Mouse (Mus musculus): ENCODE measurements around the gene Tmem217. TPM values are rescaled to one million over a fixed set of nuclear protein-coding genes. Genes with fewer than 3 reads are reported as not detected.
"Not testable (repeated sequence)": the region's sequence is repeated elsewhere in the genome, so short reads cannot be mapped to it uniquely, and the experiment has no call there.

The Tmem217 gene
- polyA plus RNA-seq, 1 experiment from 2014 or later, result not detected

DNA sequence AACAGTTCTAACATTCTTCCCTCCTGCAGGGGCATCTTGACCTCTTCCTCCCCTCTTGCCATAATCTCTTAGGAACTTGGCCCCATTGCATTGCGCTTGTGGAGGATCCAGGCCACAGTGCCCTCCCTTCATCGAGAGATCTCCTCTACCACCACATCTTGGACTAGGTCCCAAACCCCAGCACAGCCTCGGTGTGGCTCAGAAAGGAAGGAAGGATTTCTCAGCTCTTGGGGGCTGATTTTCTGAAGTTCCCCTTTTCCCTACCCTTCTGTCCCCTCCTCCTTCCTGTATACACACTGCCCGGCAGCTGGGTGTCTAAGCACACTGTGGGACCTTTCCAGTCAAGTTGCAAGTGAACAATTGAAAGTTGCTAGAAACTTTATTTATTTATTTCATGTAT, 54.2 kb downstream of the Tmem217 start:
- 51% methylated on average over 4 of the region's 4 CpGs for whole genome bisulfite sequencing
- no peaks in the 10 kb centered on the region for H3K9me3 ChIP-seq (ENCODE audit: control insufficient read depth)
- H3K4me2 ChIP-seq (replicated peaks; ENCODE audit: low read depth), result no peak overlapping the region
- no peak overlapping the region for H3K4me3 ChIP-seq (ENCODE audit: low read depth, low read length)
- H3K4me1 ChIP-seq (replicated peaks; ENCODE audit: control insufficient read depth, insufficient read depth, low read length), result 0 out of 2 replicates have a peak, but pooled peaks cover 4% of the 10 kb centered on the region
- no peak for TF ChIP-seq CTCF (IDR thresholded peaks at IDR 0.05; ENCODE audit: low read depth)
- H3K9ac ChIP-seq (ENCODE audit: low read depth, low read length), result no peak overlapping the region
- no peak for ATAC-seq
- H3K27ac ChIP-seq (ENCODE audit: low read depth, low read length), result no peak overlapping the region
- peaks cover 19% of the 10 kb centered on the region for H3K36me3 ChIP-seq (ENCODE audit: control insufficient read depth, insufficient read depth)
- no peaks in the 10 kb centered on the region for H3K27me3 ChIP-seq (replicated peaks; ENCODE audit: control insufficient read depth, insufficient read depth, low read length)

DNA sequence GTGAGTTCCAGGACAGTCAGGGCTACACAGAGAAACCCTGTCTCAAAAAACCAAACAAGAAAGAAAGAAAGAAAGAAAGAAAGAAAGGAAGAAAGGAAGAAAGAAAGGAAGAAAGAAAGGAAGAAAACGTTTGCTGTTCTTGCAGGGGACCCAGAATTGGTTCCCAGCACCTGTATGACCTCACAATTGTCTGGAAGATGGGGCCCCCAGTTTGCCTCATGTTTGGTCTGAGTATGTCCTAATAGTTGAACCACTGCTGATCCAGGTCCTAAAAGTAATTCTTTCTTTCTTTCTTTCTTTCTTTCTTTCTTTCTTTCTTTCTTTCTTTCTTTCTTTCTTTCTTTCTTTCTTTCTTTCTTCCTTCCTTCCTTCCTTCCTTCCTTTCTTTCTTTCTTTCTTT, 54.7 kb downstream of the Tmem217 start:
- H3K9me3 ChIP-seq (ENCODE audit: control insufficient read depth); H3K9ac ChIP-seq (ENCODE audit: low read depth, low read length); ATAC-seq; H3K4me3 ChIP-seq (ENCODE audit: low read depth, low read length); H3K27me3 ChIP-seq (replicated peaks; ENCODE audit: control insufficient read depth, insufficient read depth, low read length); H3K4me2 ChIP-seq (replicated peaks; ENCODE audit: low read depth); H3K4me1 ChIP-seq (replicated peaks; ENCODE audit: control insufficient read depth, insufficient read depth, low read length); H3K27ac ChIP-seq (ENCODE audit: low read depth, low read length): not testable (repeated sequence)
- 64% methylated on average over 1 of the region's 1 CpGs for WGBS
- H3K36me3 ChIP-seq (ENCODE audit: control insufficient read depth, insufficient read depth), result peaks cover 19% of the 10 kb centered on the region

DNA sequence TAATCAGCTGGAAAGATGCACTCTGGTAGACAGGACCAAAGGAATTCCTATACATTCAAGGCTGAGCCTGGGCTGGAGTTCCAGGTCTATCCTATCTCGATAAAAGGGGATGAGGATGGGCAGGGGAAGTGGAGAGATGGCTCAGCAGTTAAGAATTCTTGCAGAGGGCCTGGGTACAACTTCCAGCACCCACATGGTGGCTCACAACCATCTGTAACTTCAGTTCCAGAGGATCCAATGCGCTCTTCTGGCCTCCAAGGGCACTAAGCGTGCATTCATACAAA, 55.2 kb downstream of the Tmem217 start:
- Histone ChIP-seq H3K36me3 (ENCODE audit: control insufficient read depth, insufficient read depth) (peaks cover 19% of the 10 kb centered on the region), H3K27me3 (replicated peaks; ENCODE audit: control insufficient read depth, insufficient read depth, low read length) (no peaks in the 10 kb centered on the region), H3K4me1 (replicated peaks; ENCODE audit: control insufficient read depth, insufficient read depth, low read length) (0 out of 2 replicates have a peak, but pooled peaks cover 5% of the 10 kb centered on the region), H3K27ac (ENCODE audit: low read depth, low read length) (no peak overlapping the region), H3K4me2 (replicated peaks; ENCODE audit: low read depth) (no peak overlapping the region), H3K9ac (ENCODE audit: low read depth, low read length) (no peak overlapping the region), H3K4me3 (ENCODE audit: low read depth, low read length) (no peak overlapping the region), H3K9me3 (ENCODE audit: control insufficient read depth) (no peaks in the 10 kb centered on the region)
- 90% methylated on average over 3 of the region's 3 CpGs for WGBS
- ATAC-seq, result no peak
- TF ChIP-seq CTCF (IDR thresholded peaks at IDR 0.05; ENCODE audit: low read depth), result no peak

DNA sequence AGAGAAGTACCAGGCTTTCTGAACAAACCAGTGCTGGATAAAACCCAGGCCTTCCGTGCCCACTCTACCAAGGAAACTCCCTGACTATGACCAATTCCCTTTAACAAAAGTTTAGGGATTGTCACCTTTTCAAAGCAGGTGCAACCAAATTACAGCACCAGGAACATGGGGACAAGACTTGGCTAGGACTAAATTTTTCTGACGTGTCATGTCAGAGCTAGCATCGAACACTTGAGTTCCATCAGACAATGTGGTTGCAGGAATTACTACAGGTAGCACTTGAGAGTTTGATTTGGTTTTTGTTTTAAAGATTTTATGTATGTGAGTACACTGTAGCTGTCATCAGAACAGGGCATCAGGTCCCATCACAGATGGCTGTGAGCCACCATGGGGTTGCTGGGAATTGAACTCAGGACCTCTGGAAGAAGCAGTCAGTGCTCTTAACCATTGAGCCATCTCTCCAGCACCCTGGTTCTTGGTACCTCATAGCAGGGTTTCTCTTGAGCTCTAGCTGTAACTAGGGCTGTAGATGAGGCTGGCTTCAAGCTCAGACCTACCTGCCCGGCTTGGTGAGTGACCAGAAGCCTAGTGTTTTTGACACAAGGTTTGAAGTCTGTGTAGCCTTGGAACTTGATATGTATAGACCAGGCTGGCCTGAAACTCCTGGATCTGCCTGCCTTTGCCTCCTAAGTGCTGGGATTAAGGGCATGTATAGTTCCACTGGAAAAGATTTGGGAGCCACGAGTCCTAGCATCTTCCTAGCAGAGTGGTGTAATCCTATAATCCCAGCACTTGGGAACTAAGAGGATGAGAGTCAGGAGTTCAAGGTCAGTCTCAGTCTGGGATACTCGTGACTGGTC, 55.7 kb downstream of the Tmem217 start:
- H3K27ac ChIP-seq (ENCODE audit: low read depth, low read length), result no peak overlapping the region
- 0 out of 2 replicates have a peak, but pooled peaks cover 5% of the 10 kb centered on the region for H3K4me1 ChIP-seq (replicated peaks; ENCODE audit: control insufficient read depth, insufficient read depth, low read length)
- peaks cover 19% of the 10 kb centered on the region for H3K36me3 ChIP-seq (ENCODE audit: control insufficient read depth, insufficient read depth)
- H3K27me3 ChIP-seq (replicated peaks; ENCODE audit: control insufficient read depth, insufficient read depth, low read length), result no peaks in the 10 kb centered on the region
- WGBS, result 75% methylated on average over 6 of the region's 6 CpGs
- H3K4me2 ChIP-seq (replicated peaks; ENCODE audit: low read depth), result no peak overlapping the region
- no peaks in the 10 kb centered on the region for H3K9me3 ChIP-seq (ENCODE audit: control insufficient read depth)
- no peak for ATAC-seq
- no peak for TF ChIP-seq CTCF (IDR thresholded peaks at IDR 0.05; ENCODE audit: low read depth)
- no peak overlapping the region for H3K9ac ChIP-seq (ENCODE audit: low read depth, low read length)
- H3K4me3 ChIP-seq (ENCODE audit: low read depth, low read length), result no peak overlapping the region

DNA sequence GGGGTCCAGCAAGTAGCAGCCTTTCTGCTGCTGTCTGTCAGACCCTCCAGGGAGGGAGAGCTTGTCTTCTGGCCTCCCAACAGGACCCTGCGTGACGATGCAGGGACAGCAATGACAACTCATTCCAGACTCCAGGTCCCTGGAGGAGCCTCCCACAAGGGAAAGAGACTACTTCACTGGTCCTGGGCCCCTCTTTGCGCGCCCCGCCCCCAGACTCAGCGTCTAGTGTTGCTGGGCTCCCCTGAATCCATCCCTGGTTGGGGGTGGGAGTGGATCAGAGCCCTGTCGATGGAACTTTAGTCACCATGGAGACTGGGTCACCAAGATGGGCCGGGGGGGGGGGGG, 57.5 kb downstream of the Tmem217 start:
- no peak overlapping the region for H3K4me2 ChIP-seq (replicated peaks; ENCODE audit: low read depth)
- no peak for TF ChIP-seq CTCF (IDR thresholded peaks at IDR 0.05; ENCODE audit: low read depth)
- ATAC-seq, result no peak
- no peak overlapping the region for H3K9ac ChIP-seq (ENCODE audit: low read depth, low read length)
- no peaks in the 10 kb centered on the region for H3K9me3 ChIP-seq (ENCODE audit: control insufficient read depth)
- H3K4me3 ChIP-seq (ENCODE audit: low read depth, low read length), result no peak overlapping the region
- no peak overlapping the region for H3K27ac ChIP-seq (ENCODE audit: low read depth, low read length)
- 85% methylated on average over 7 of the region's 8 CpGs for WGBS
- 0 out of 2 replicates have a peak, but pooled peaks cover 5% of the 10 kb centered on the region for H3K4me1 ChIP-seq (replicated peaks; ENCODE audit: control insufficient read depth, insufficient read depth, low read length)
- no peaks in the 10 kb centered on the region for H3K27me3 ChIP-seq (replicated peaks; ENCODE audit: control insufficient read depth, insufficient read depth, low read length)
- peaks cover 19% of the 10 kb centered on the region for H3K36me3 ChIP-seq (ENCODE audit: control insufficient read depth, insufficient read depth)

DNA sequence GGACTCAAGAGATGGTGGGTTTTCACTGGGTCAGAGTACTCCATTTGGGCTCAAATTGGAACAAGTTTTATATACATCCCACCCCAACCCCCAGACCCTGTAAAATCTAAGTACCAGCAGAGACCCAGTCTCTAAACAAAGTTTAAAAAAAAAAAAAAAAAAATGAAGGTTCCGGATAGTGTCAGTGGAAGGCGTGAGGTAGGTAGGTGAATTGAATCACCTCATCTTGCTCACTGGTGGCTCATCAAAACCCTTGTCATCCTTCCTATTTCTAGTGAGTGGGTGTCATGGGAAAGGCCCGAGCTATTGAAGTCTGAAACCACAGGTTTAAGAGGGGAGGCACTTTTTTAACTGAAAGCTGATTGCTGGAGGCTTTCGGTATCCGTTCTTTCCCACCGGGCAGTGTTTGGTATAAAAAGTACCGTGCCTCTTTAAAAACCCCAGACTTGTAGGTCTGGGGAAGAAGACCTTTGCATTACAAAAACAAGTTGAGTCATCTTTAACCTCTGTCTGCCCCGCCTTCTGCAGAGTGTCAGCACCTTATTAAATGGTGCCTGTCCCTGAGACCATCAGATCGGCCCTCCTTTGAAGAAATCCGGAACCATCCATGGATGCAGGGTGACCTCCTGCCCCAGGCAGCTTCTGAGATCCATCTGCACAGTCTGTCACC, 58.0 kb downstream of the Tmem217 start:
- no peak for TF ChIP-seq CTCF (IDR thresholded peaks at IDR 0.05; ENCODE audit: low read depth)
- peaks cover 8% of the 10 kb centered on the region; the same call in 1 of the 2 replicates for H3K4me1 ChIP-seq (replicated peaks; ENCODE audit: control insufficient read depth, insufficient read depth, low read length)
- no peaks in the 10 kb centered on the region for H3K9me3 ChIP-seq (ENCODE audit: control insufficient read depth)
- no peak overlapping the region for H3K4me3 ChIP-seq (ENCODE audit: low read depth, low read length)
- no peak overlapping the region for H3K4me2 ChIP-seq (replicated peaks; ENCODE audit: low read depth)
- no peaks in the 10 kb centered on the region for H3K27me3 ChIP-seq (replicated peaks; ENCODE audit: control insufficient read depth, insufficient read depth, low read length)
- no peak overlapping the region for H3K9ac ChIP-seq (ENCODE audit: low read depth, low read length)
- ATAC-seq, result no peak
- H3K36me3 ChIP-seq (ENCODE audit: control insufficient read depth, insufficient read depth), result peaks cover 19% of the 10 kb centered on the region
- no peak overlapping the region for H3K27ac ChIP-seq (ENCODE audit: low read depth, low read length)
- WGBS, result 81% methylated on average over 10 of the region's 10 CpGs
